Mouse (Mus musculus) embryonic facial prominence, embryonic 11.5 days (tissue): ENCODE measurements around the gene Comp. TPM values are rescaled to one million over a fixed set of nuclear protein-coding genes. Genes with fewer than 3 reads are reported as not detected.
A peak's percentile ranks its signal among the peaks of the same experiment; 100 is the strongest.

Source experiments
- ATAC-seq: fragments of 200-750 bp; cut with Nextera tagmentation; replicated peaks from 2 replicates; pipeline ENCODE4 v1.8.0; 2017; ENCODE audit warnings: low read depth; ENCODE audit not compliant: insufficient number of reproducible peaks, low FRiP score, low TSS enrichment
- DNase-seq: peaks from one replicate; pipeline ENCODE4 v3.0.0-alpha.2; 2015; ENCODE audit warnings: low spot score
- H3K27ac ChIP-seq: fragments of 300-500 bp; sonication (generic); replicated peaks from 2 replicates; pipeline ENCODE4 v1.5.1; 2014; ENCODE audit warnings: mild to moderate bottlenecking, low read depth, low read length, control low read depth
- H3K27me3 ChIP-seq: fragments of 300-500 bp; sonication (generic); 2 replicates; pipeline ENCODE4 v1.6.1; 2014; ENCODE audit warnings: mild to moderate bottlenecking, low read length, moderate library complexity, mixed read lengths; ENCODE audit not compliant: control insufficient read depth, insufficient read depth
- H3K36me3 ChIP-seq: fragments of 300-500 bp; sonication (generic); replicated peaks from 2 replicates; pipeline ENCODE4 v1.6.1; 2014; ENCODE audit warnings: low read depth, mild to moderate bottlenecking, low read length, moderate library complexity, mixed read lengths; ENCODE audit not compliant: control insufficient read depth, insufficient read depth
- H3K4me1 ChIP-seq: fragments of 300-500 bp; sonication (generic); 2 replicates; pipeline ENCODE4 v1.6.1; 2014; ENCODE audit warnings: low read length, mixed read lengths; ENCODE audit not compliant: control insufficient read depth, insufficient read depth
- H3K4me2 ChIP-seq: fragments of 300-500 bp; sonication (generic); 2 replicates; pipeline ENCODE4 v1.6.1; 2014; ENCODE audit warnings: low read depth, mild to moderate bottlenecking, control low read depth, low read length, moderate library complexity
- H3K4me3 ChIP-seq: fragments of 300-500 bp; sonication (generic); 2 replicates; pipeline ENCODE4 v1.5.1; 2014; ENCODE audit warnings: low read depth, low read length, control low read depth
- H3K9ac ChIP-seq: fragments of 300-500 bp; sonication (generic); replicated peaks from 2 replicates; pipeline ENCODE4 v1.6.1; 2014; ENCODE audit warnings: mild to moderate bottlenecking, control low read depth, low read length
- H3K9me3 ChIP-seq: fragments of 300-500 bp; sonication (generic); replicated peaks from 2 replicates; pipeline ENCODE4 v1.6.1; 2016; ENCODE audit warnings: mild to moderate bottlenecking, low read length, inconsistent platforms, mixed read lengths; ENCODE audit not compliant: control insufficient read depth
- WGBS: fragments of 180-500 bp; shearing (Covaris S2); extraction: QIAGEN DNeasy Blood & Tissue Kit; methylation state at CpG from one replicate; pipeline ENCODE4 v1.1.7; 2014; 5-methylcytosine and 5-hydroxymethylcytosine counted together
- polyA plus RNA-seq: library from polyadenylated mRNA; unstranded; fragments of >200 nt; fragmentation: Nextera tagmentation; extraction: Ambion mirVana; gene quantifications from 2 replicates; pipeline ENCODE4 v1.2.1, GENCODE M21; 2014

Gene Comp
- polyA plus RNA-seq, 1 experiment from 2014 or later = 0.17 TPM

DNA sequence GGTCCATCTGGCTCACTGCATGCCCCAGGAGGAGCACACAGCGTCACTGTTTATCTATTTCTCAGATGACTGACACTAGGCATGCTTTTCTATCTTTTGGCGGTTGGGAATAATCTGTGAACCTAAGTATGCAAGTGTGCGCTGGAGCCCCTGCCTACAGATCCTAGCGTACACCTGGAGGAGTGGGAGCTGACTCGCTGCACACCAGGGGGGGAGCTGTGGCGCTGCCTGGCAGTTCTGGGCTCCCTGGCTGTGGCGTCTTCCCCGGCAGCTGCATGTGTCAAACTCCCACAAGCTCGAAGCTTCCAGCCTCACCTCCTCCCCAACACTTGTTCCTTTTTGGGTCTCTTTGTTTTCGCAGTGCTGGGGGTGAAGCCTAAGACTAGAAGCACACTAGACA, 44.6 kb downstream of the Comp start:
- no peak overlapping the region; the same call in 1 of the 2 replicates for H3K9ac ChIP-seq
- H3K27me3 ChIP-seq = no peaks in the 10 kb centered on the region
- WGBS = 51% methylated on average over 10 of the region's 10 CpGs
- H3K27ac ChIP-seq = no peak overlapping the region
- no peak overlapping the region for H3K4me3 ChIP-seq
- no peaks in the 10 kb centered on the region for H3K9me3 ChIP-seq
- DNase-seq = no peak
- no peaks in the 10 kb centered on the region; the same call in 1 of the 2 replicates for H3K4me1 ChIP-seq
- no peak overlapping the region for H3K4me2 ChIP-seq
- no peaks in the 10 kb centered on the region for H3K36me3 ChIP-seq
- no peak for ATAC-seq

DNA sequence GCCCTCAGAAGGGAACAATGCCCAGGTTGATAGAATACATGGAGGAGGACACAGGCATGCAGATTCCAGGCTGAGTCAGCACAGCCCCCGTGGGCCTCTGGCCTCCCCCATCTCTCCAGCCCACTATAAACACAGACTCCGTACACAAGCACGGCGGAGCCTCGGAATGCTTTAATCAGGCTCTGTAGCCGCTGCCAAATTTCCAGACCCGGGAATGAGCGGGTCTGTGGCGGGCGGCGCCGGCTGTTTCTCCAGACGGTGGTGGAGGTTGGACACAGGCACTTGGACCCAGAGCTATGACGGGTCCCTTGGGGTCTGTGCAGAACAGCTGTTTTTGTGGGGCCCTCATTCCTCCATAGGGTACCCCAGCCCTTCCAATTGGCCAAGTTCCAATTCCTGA, 45.6 kb downstream of the Comp start:
- DNase-seq (peak; percentile 33), ATAC-seq (no peak)
- H3K27ac ChIP-seq = no peak overlapping the region
- no peak overlapping the region for H3K4me3 ChIP-seq
- 64% methylated on average over 14 of the region's 14 CpGs for WGBS
- H3K9ac ChIP-seq = no peak overlapping the region
- no peaks in the 10 kb centered on the region for H3K27me3 ChIP-seq
- H3K4me1 ChIP-seq = no peaks in the 10 kb centered on the region; the same call in 1 of the 2 replicates
- H3K9me3 ChIP-seq = no peaks in the 10 kb centered on the region
- H3K36me3 ChIP-seq = no peaks in the 10 kb centered on the region
- H3K4me2 ChIP-seq = no peak overlapping the region

DNA sequence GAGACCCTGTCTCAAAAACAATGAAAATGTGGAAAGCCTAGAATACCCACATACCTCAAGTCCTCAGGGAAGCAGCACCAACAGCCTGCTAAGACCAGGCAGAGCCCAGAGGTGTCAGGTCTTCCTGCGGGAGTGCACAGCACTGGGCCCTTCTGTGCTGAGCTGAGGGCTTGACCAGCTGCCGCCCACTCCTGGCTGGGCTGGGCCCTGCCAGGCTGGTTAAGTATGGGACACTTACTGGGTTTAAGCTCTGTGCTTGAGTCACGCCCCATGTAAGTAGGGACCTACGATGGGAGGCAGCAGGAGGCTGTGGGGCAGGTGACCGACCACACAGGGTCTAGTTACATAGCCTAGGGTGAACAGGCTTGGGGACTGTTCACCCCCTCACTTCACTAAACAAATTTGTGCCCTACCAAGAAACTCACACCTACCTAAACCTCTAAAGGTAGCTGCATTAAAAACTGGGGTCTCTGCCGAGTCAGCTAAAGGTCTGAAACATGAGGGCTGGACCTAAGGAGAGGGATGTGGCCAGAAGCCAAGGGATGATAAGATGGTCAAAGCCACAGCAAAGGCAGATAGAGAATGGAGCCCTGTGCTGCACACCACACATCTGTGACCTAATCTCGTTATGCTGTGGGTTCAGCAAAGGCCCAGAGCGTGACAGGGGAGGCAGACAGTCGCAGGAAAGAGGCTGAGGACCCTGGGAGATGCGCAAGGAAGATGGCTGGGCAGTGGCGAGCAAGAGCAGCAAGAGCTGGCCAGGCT, 46.7 kb downstream of the Comp start:
- ATAC-seq (no peak), DNase-seq (no peak)
- H3K27me3 ChIP-seq = no peaks in the 10 kb centered on the region
- H3K4me1 ChIP-seq = no peaks in the 10 kb centered on the region; the same call in 1 of the 2 replicates
- no peak overlapping the region for H3K4me2 ChIP-seq
- no peaks in the 10 kb centered on the region for H3K36me3 ChIP-seq
- no peak overlapping the region for H3K9ac ChIP-seq
- no peaks in the 10 kb centered on the region for H3K9me3 ChIP-seq
- 78% methylated on average over 11 of the region's 11 CpGs for WGBS
- no peak overlapping the region for H3K27ac ChIP-seq
- H3K4me3 ChIP-seq = no peak overlapping the region

DNA sequence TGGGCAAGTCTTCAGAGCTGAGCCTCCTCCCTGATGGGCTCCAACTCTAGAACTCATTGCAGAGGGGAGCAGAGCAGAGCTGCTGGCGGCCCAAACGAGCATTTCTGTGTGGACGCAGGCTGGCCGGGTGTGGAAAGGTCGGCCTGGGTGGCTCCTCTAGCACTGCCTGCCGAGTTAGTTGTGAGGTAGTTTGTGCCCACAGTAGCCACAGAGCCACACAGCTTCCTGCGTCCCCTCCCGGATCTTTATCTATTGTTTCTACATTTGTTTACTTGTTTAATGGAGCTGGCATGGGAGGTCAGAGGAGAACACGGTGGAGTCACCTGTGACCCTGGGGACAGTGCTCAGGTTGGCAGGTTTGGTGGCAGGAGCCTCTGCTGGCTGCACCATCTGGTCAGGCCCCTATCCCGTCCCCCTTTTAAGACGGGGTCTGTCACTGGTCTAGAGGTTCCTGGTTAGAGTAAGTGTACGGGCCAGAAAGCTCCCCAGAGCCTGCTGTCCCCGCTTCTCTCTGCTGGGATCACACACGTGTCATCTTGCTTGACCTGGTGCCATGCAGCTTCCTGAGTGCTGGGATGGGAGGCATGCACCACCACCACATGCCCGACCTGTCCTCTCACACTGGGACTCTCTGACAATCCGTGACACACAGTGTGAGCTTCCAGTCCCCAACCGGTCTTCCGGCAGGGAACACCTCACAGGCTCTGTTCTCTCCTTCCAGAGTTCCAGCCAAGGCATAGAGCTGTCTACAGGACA, 48.2 kb downstream of the Comp start:
- H3K27ac ChIP-seq = no peak overlapping the region
- WGBS = 79% methylated on average over 18 of the region's 18 CpGs
- ATAC-seq = no peak

DNA sequence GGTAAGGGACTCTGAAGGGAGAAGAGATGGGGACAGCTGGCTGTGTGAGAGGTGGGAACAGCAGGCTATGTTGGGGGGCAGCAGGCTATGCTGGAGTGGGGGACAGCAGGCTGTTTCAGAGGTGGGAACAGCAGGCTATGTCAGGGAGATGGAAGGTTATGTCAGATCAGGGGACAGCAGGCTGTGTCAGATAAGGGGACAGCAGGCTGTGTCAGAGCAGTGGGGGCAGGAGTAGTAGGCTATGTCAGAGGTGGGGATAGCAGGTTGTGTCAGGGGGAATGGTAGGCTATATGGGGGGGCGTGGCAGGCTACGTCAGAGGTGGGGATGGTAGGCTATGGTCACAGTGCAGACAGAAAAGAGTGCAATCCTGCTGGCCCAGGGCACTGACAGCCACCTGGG, 49.4 kb downstream of the Comp start:
- H3K36me3 ChIP-seq = no peaks in the 10 kb centered on the region
- DNase-seq = no peak
- no peak overlapping the region; the same call in 1 of the 2 replicates for H3K9ac ChIP-seq
- H3K27ac ChIP-seq = no peak overlapping the region
- no peak overlapping the region for H3K4me3 ChIP-seq
- no peak for ATAC-seq
- no peaks in the 10 kb centered on the region for H3K27me3 ChIP-seq
- no peak overlapping the region for H3K4me2 ChIP-seq
- no peaks in the 10 kb centered on the region for H3K9me3 ChIP-seq
- H3K4me1 ChIP-seq = no peaks in the 10 kb centered on the region
- 82% methylated on average over 2 of the region's 2 CpGs for WGBS

More for the DNA sequence above, 48.2 kb downstream of the Comp start:
- no peaks in the 10 kb centered on the region; the same call in 1 of the 2 replicates for H3K4me1 ChIP-seq
- DNase-seq = no peak
- H3K4me3 ChIP-seq = no peak overlapping the region
- no peak overlapping the region for H3K9ac ChIP-seq
- no peak overlapping the region for H3K4me2 ChIP-seq
- no peaks in the 10 kb centered on the region for H3K9me3 ChIP-seq
- H3K27me3 ChIP-seq = no peaks in the 10 kb centered on the region
- H3K36me3 ChIP-seq = no peaks in the 10 kb centered on the region

DNA sequence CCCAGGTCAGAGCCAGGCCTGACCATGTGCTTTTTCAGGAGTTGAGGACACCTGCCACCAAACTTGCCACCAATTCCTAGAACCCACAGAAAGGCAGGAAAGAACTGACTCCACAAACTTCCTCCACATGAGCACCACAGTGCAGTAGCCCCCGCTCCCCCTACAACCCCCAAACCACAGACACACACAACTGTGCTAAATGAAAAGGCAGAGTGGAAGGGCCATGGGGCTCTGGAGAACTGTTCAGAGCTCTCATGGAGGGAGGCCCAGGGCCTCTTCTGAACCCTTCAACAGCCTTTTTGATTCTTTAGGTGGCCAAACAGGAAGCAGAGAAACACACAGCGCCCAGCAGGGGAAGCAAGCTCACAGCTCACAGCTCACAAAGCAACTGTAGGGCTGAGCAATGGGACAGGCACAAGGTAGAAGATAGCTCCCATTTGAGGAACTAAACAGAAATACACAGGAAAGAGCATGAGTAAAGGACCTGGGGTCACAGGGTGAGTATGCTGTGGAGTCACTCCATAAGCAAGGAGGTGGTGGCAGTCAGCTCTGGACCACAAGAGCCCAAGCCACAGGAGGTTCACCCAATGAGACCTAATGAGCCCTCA, 53.0 kb downstream of the Comp start:
- H3K9ac ChIP-seq = no peak overlapping the region
- H3K4me2 ChIP-seq = no peak overlapping the region
- no peaks in the 10 kb centered on the region for H3K9me3 ChIP-seq
- H3K4me1 ChIP-seq = no peaks in the 10 kb centered on the region; the same call in 1 of the 2 replicates
- no peak overlapping the region for H3K27ac ChIP-seq
- DNase-seq (no peak), ATAC-seq (no peak)
- no peaks in the 10 kb centered on the region for H3K36me3 ChIP-seq
- H3K4me3 ChIP-seq = no peak overlapping the region
- H3K27me3 ChIP-seq = no peaks in the 10 kb centered on the region
- 87% methylated on average over 2 of the region's 2 CpGs for WGBS

DNA sequence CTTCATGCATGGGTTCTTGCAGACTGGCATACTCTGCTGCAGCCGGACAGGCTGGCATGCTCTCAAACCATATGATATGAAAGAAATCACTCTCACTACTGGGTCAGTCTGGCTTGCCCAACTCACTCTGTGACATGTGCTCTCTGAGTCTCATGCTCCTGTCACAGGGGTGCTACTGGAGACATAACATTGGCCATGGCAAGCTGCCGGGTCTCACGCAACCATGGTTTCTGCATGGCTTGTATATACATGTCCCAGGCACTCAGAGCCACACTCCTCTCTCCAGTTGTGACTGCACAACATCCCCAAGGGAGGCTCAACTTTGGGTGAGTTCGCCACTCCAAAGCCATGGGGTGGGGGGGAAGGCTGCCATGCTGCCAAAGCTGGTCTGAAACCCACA, 57.9 kb downstream of the Comp start:
- H3K9me3 ChIP-seq = no peaks in the 10 kb centered on the region
- no peaks in the 10 kb centered on the region for H3K36me3 ChIP-seq
- H3K9ac ChIP-seq = no peak overlapping the region
- H3K4me2 ChIP-seq = no peak overlapping the region
- no peak for ATAC-seq
- H3K4me3 ChIP-seq = no peak overlapping the region
- WGBS = 97% methylated on average over 4 of the region's 4 CpGs
- no peak for DNase-seq
- no peaks in the 10 kb centered on the region for H3K27me3 ChIP-seq
- H3K4me1 ChIP-seq = no peaks in the 10 kb centered on the region; the same call in 1 of the 2 replicates
- no peak overlapping the region for H3K27ac ChIP-seq
